Mouse (Mus musculus) intestine, postnatal 0 days (tissue): Measurements from ENCODE around the gene Vgll4. TPM values are rescaled to one million over a fixed set of nuclear protein-coding genes. Genes with fewer than 3 reads are reported as not detected.

ENCODE experiments used
- ATAC-seq: fragments of 200-750 bp; cut with Nextera tagmentation; 2 replicates; pipeline ENCODE4 v1.8.0; 2017; ENCODE audit warnings: mild to moderate bottlenecking, moderate TSS enrichment, moderate library complexity
- H3K27ac ChIP-seq: fragments of 300-500 bp; sonication (generic); 2 replicates; pipeline ENCODE4 v1.5.1; 2014; ENCODE audit warnings: mild to moderate bottlenecking, low read depth, low read length, moderate library complexity
- H3K27me3 ChIP-seq: fragments of 300-500 bp; sonication (generic); replicated peaks from 2 replicates; pipeline ENCODE4 v1.6.1; 2014; ENCODE audit warnings: low read length, mixed read lengths; ENCODE audit not compliant: control insufficient read depth, insufficient read depth
- H3K36me3 ChIP-seq: fragments of 300-500 bp; sonication (generic); 2 replicates; pipeline ENCODE4 v1.6.1; 2014; ENCODE audit warnings: mild to moderate bottlenecking, moderate library complexity; ENCODE audit not compliant: control insufficient read depth, insufficient read depth
- H3K4me1 ChIP-seq: fragments of 300-500 bp; sonication (generic); replicated peaks from 2 replicates; pipeline ENCODE4 v1.6.1; 2014; ENCODE audit warnings: antibody characterized with exemption, low read length, mixed read lengths; ENCODE audit not compliant: control insufficient read depth, insufficient read depth
- H3K4me2 ChIP-seq: fragments of 300-500 bp; sonication (generic); replicated peaks from 2 replicates; pipeline ENCODE4 v1.6.1; 2014; ENCODE audit warnings: low read depth, mild to moderate bottlenecking, moderate library complexity
- H3K4me3 ChIP-seq: fragments of 300-500 bp; sonication (generic); 2 replicates; pipeline ENCODE4 v1.5.1; 2014; ENCODE audit warnings: low read depth, low read length
- H3K9ac ChIP-seq: fragments of 300-500 bp; sonication (generic); 2 replicates; pipeline ENCODE4 v1.6.1; 2014; ENCODE audit warnings: mild to moderate bottlenecking, low read depth, low read length
- H3K9me3 ChIP-seq: fragments of 300-500 bp; sonication (generic); 2 replicates; pipeline ENCODE4 v1.6.1; 2016; ENCODE audit warnings: mixed run types; ENCODE audit not compliant: control insufficient read depth
- CTCF ChIP-seq: sonication (generic); IDR thresholded peaks from 2 replicates; pipeline ENCODE4 v1.5.1; 2016; ENCODE audit warnings: low read depth, mild to moderate bottlenecking, control low read depth, antibody characterized with exemption, moderate library complexity
- WGBS: fragments of 180-500 bp; shearing (Covaris S2); extraction: QIAGEN DNeasy Blood & Tissue Kit; methylation state at CpG from one replicate; pipeline ENCODE4 v1.1.7; 2014; 5-methylcytosine and 5-hydroxymethylcytosine counted together
- polyA plus RNA-seq: library from polyadenylated mRNA; unstranded; fragments of >200 nt; fragmentation: Nextera tagmentation; extraction: Ambion mirVana; gene quantifications from 2 replicates; pipeline ENCODE4 v1.2.1, GENCODE M21; 2015

Vgll4 gene
- polyA plus RNA-seq, 1 experiment from 2014 or later: 31.1 TPM

- Histone ChIP-seq H3K4me2 (peak overlapping the region; percentile 83), H3K27me3 (no peaks in the 10 kb centered on the region), H3K27ac (peak overlapping the region; percentile 82), H3K36me3 (peaks cover 11% of the 10 kb centered on the region; the same call in 1 of the 2 replicates), H3K9ac (peak overlapping the region; percentile 43), H3K4me3 (peak overlapping the region; percentile 39), H3K9me3 (no peaks in the 10 kb centered on the region), H3K4me1 (peaks cover 25% of the 10 kb centered on the region)
- ATAC-seq: peak; percentile 49
- WGBS: 11% methylated on average over 19 of the region's 19 CpGs
- peak; percentile 38; the same call in 1 of the 2 replicates for TF ChIP-seq CTCF
Observed at GRCm38 (mm10) chr6:114874138-114874928, 95.5 kb downstream of the Vgll4 start.

- WGBS: 67% methylated on average over 3 of the region's 3 CpGs
- Histone ChIP-seq H3K36me3 (peaks cover 11% of the 10 kb centered on the region; the same call in 1 of the 2 replicates), H3K4me2 (peak overlapping the region; percentile 83), H3K4me1 (peaks cover 20% of the 10 kb centered on the region; the same call in 1 of the 2 replicates), H3K9me3 (no peaks in the 10 kb centered on the region), H3K9ac (peak overlapping the region; percentile 43; the same call in 1 of the 2 replicates), H3K27ac (no peak overlapping the region), H3K27me3 (no peaks in the 10 kb centered on the region), H3K4me3 (peak overlapping the region; percentile 39)
- ATAC-seq: no peak
- no peak for TF ChIP-seq CTCF
Observed at GRCm38 (mm10) chr6:114873808-114874137, 96.0 kb downstream of the Vgll4 start.

GRCm38 (mm10) chr6:114871010-114871660 is 98.7 kb downstream of the Vgll4 start:
- Histone ChIP-seq H3K36me3 (peaks cover 11% of the 10 kb centered on the region; the same call in 1 of the 2 replicates), H3K27ac (no peak overlapping the region), H3K9me3 (no peaks in the 10 kb centered on the region), H3K4me3 (no peak overlapping the region), H3K4me1 (peaks cover 10% of the 10 kb centered on the region; the same call in 1 of the 2 replicates), H3K27me3 (no peaks in the 10 kb centered on the region), H3K9ac (no peak overlapping the region), H3K4me2 (no peak overlapping the region)
- ATAC-seq: no peak
- 90% methylated on average over 14 of the region's 14 CpGs for WGBS
- peak; percentile 38 for TF ChIP-seq CTCF

GRCm38 (mm10) chr6:114869501-114870076 is 100.2 kb downstream of the Vgll4 start:
- ATAC-seq: no peak
- Histone ChIP-seq H3K9ac (no peak overlapping the region), H3K27me3 (no peaks in the 10 kb centered on the region), H3K9me3 (no peaks in the 10 kb centered on the region), H3K4me2 (no peak overlapping the region), H3K27ac (no peak overlapping the region), H3K36me3 (peaks cover 11% of the 10 kb centered on the region; the same call in 1 of the 2 replicates), H3K4me1 (peaks cover 10% of the 10 kb centered on the region; the same call in 1 of the 2 replicates), H3K4me3 (no peak overlapping the region)
- no peak for TF ChIP-seq CTCF
- 76% methylated on average over 6 of the region's 6 CpGs for WGBS

- H3K36me3 ChIP-seq: peaks cover 16% of the 10 kb centered on the region
Observed at GRCm38 (mm10) chr6:114868656-114869055, 101.1 kb downstream of the Vgll4 start.

GRCm38 (mm10) chr6:114866619-114867018 is 103.2 kb downstream of the Vgll4 start:
- no peak overlapping the region for H3K4me3 ChIP-seq
- TF ChIP-seq CTCF: no peak
- no peaks in the 10 kb centered on the region for H3K27me3 ChIP-seq
- H3K36me3 ChIP-seq: peaks cover 35% of the 10 kb centered on the region
- WGBS: 78% methylated on average over 4 of the region's 4 CpGs
- H3K9ac ChIP-seq: no peak overlapping the region
- no peak overlapping the region for H3K27ac ChIP-seq
- H3K9me3 ChIP-seq: no peaks in the 10 kb centered on the region
- no peak for ATAC-seq
- H3K4me1 ChIP-seq: no peaks in the 10 kb centered on the region
- no peak overlapping the region for H3K4me2 ChIP-seq

More at GRCm38 (mm10) chr6:114868656-114869055, 101.1 kb downstream of the Vgll4 start:
- no peak overlapping the region for H3K4me2 ChIP-seq
- no peak overlapping the region for H3K4me3 ChIP-seq
- TF ChIP-seq CTCF: no peak
- no peaks in the 10 kb centered on the region for H3K27me3 ChIP-seq
- H3K27ac ChIP-seq: no peak overlapping the region
- no peak overlapping the region for H3K9ac ChIP-seq
- no peak for ATAC-seq
- H3K4me1 ChIP-seq: peaks cover 3% of the 10 kb centered on the region; the same call in 1 of the 2 replicates
- no peaks in the 10 kb centered on the region for H3K9me3 ChIP-seq
- WGBS: 83% methylated on average over 7 of the region's 7 CpGs
